Comparison of ENCODE assay signal across 13 mouse cellular contexts in the genomic region with DNA sequence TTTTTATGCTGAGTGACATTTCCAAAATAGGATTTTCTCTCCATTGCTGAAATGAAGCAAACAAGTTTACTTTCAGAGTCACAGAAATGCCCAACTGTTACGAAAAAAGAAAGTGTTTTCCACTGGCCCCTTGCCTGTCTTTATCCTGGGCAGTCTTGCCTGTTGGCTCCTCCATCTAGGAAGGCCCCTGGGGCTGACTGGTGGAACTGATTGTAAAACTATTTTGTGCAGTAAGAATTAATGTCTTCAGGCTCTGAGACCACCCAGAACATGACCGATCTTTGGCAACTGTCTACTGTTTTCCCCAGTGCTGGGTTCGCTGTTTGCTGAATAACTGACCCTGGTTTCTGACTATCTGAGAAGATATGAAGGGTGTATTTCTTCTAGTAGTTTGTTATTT. TPM values are rescaled to one million over a fixed set of nuclear protein-coding genes. Genes with fewer than 3 reads are reported as not detected.
DNase-seq lines count a peak whose midpoint lies in the region; ATAC-seq and TF ChIP-seq lines count a peak whose summit lies in the region.
"Had no signal": no experiment of that assay in that cellular context is flagged by ENCODE, and none has a peak within 500 bp of the region (broad histone marks: within the 10 kb centered on the region; RNA-seq: fewer than 3 reads in every experiment).

No protein-coding gene starts in this region.

- H3K9me3 ChIP-seq in kidney, embryonic 14.5 days (ENCODE audit: control insufficient read depth, low read length) = no peaks in the 10 kb centered on the region
- H3K9me3 ChIP-seq in midbrain, postnatal 0 days (ENCODE audit: low read length) = no peaks in the 10 kb centered on the region
- H3K9me3 ChIP-seq: embryonic facial prominence, embryonic 12.5 days; liver, embryonic 13.5 days had no signal

- H3K4me3 ChIP-seq in kidney, embryonic 14.5 days (ENCODE audit: low read length) = no peak overlapping the region
- no peak overlapping the region for H3K4me3 ChIP-seq in midbrain, postnatal 0 days (ENCODE audit: low read depth, low read length)
- no peak overlapping the region for H3K4me3 ChIP-seq in thymus, adult 2 months (ENCODE audit: control insufficient read depth, insufficient read depth, low read length)

- no peak overlapping the region for H3K9ac ChIP-seq in kidney, embryonic 14.5 days (ENCODE audit: low read depth, low read length)
- peak overlapping the region; percentile 97; the same call in 1 of the 2 replicates for H3K9ac ChIP-seq in midbrain, postnatal 0 days (replicated peaks; ENCODE audit: low read length, poor library complexity, severe bottlenecking)
- H3K9ac ChIP-seq: liver, embryonic 13.5 days had no signal

- WGBS in kidney, embryonic 14.5 days = 78% methylated on average over 3 of the region's 3 CpGs
- WGBS in midbrain, postnatal 0 days = 76% methylated on average over 3 of the region's 3 CpGs
- WGBS in thymus, adult 2 months = 93% methylated on average over 3 of the region's 3 CpGs

- H3K4me1 ChIP-seq in kidney, embryonic 14.5 days (ENCODE audit: control insufficient read depth, insufficient read depth, low read length) = no peaks in the 10 kb centered on the region
- H3K4me1 ChIP-seq in midbrain, postnatal 0 days (ENCODE audit: insufficient read depth, low read length) = no peaks in the 10 kb centered on the region
- peaks cover 8% of the 10 kb centered on the region for H3K4me1 ChIP-seq in thymus, adult 2 months (replicated peaks; ENCODE audit: control insufficient read depth, insufficient read depth, low read length)

- no peak overlapping the region for H3K27ac ChIP-seq in kidney, embryonic 14.5 days (ENCODE audit: low read depth, low read length)
- peak overlapping the region; percentile 97; the same call in 1 of the 2 replicates for H3K27ac ChIP-seq in midbrain, postnatal 0 days (ENCODE audit: low read depth, low read length)
- no peak overlapping the region for H3K27ac ChIP-seq in thymus, adult 2 months (ENCODE audit: control insufficient read depth, insufficient read depth, low read length)
- H3K27ac ChIP-seq: embryonic facial prominence, embryonic 12.5 days; liver, embryonic 13.5 days had no signal

- no peak for TF ChIP-seq CTCF in brain, embryonic 14.5 days (IDR thresholded peaks at IDR 0.05; ENCODE audit: borderline replicate concordance, extremely low read depth, insufficient read depth, insufficient read length)
- no peak for TF ChIP-seq CTCF in midbrain, postnatal 0 days (IDR thresholded peaks at IDR 0.05)
- TF ChIP-seq CTCF in thymus, adult 2 months (IDR thresholded peaks at IDR 0.05; ENCODE audit: borderline replicate concordance, control insufficient read depth, extremely low read depth, insufficient read depth, low read length, poor library complexity) = no peak

- no peak overlapping the region for H3K4me2 ChIP-seq in kidney, embryonic 14.5 days (replicated peaks; ENCODE audit: low read depth, low read length)
- no peak overlapping the region for H3K4me2 ChIP-seq in midbrain, postnatal 0 days (ENCODE audit: low read depth, low read length, poor library complexity, severe bottlenecking)

- no peak for TF ChIP-seq POLR2A in brain, embryonic 14.5 days (IDR thresholded peaks at IDR 0.05; ENCODE audit: borderline replicate concordance, extremely low read depth, insufficient read depth, insufficient read length, poor library complexity, severe bottlenecking)
- no peak for TF ChIP-seq POLR2A in thymus, adult 2 months (IDR thresholded peaks at IDR 0.05; ENCODE audit: control insufficient read depth, extremely low read depth, insufficient read depth, low read length, poor library complexity)

- H3K36me3 ChIP-seq in kidney, embryonic 14.5 days (ENCODE audit: control insufficient read depth, insufficient read depth, low read length) = no peaks in the 10 kb centered on the region
- H3K36me3 ChIP-seq in midbrain, postnatal 0 days (ENCODE audit: insufficient read depth, low read length) = no peaks in the 10 kb centered on the region
- H3K36me3 ChIP-seq in thymus, adult 2 months (ENCODE audit: control insufficient read depth, insufficient read depth, low read length) = no peaks in the 10 kb centered on the region
- H3K36me3 ChIP-seq: embryonic facial prominence, embryonic 12.5 days; liver, embryonic 13.5 days had no signal

- DNase-seq in adrenal gland, postnatal 14 days = peak; percentile 35
- DNase-seq in adrenal gland, adult 18-20 months (ENCODE audit: low spot score in 2 of 2) = no peak
- peak; percentile 9 for DNase-seq in kidney, adult 9 months
- peak; percentile 28 for DNase-seq in brain, embryonic 14.5 days (ENCODE audit: low read depth)
- peak; percentile 50 for DNase-seq in midbrain, postnatal 0 days (ENCODE audit: low spot score)
- no peak for DNase-seq in thymus, adult 2 months
- DNase-seq in urinary bladder, postnatal 4 days (ENCODE audit: low spot score in 2 of 2) = no peak
- DNase-seq: gastrocnemius, postnatal 14 days; liver, embryonic 13.5 days had no signal

- H3K27me3 ChIP-seq in kidney, embryonic 14.5 days (ENCODE audit: control insufficient read depth, insufficient read depth, low read length) = peaks cover 30% of the 10 kb centered on the region
- no peaks in the 10 kb centered on the region for H3K27me3 ChIP-seq in midbrain, postnatal 0 days (ENCODE audit: insufficient read depth, low read length)
- H3K27me3 ChIP-seq in thymus, adult 2 months (ENCODE audit: control insufficient read depth, insufficient read depth, low read length) = peaks cover 19% of the 10 kb centered on the region

- no peak for ATAC-seq in kidney, embryonic 14.5 days (ENCODE audit: low FRiP score, low TSS enrichment)
- ATAC-seq in midbrain, postnatal 0 days (ENCODE audit: low FRiP score) = no peak

RNA-seq across cellular contexts. Expression of gene Gnao1, which starts 0.5 kb away (rescaled TPM):
- total RNA-seq in adrenal gland, postnatal 14 days (2021) = 39.3 and 44.6 TPM in 2 replicates
- total RNA-seq in adrenal gland, adult 18-20 months (2021) = 10 to 100 TPM; 32.5 to 52.8 TPM
- 1.9 and 2.3 TPM in 2 replicates for polyA plus RNA-seq in kidney, embryonic 14.5 days (2014; fragmentation: Nextera tagmentation; extraction: Ambion mirVana)
- 323 and 443 TPM in 2 replicates for polyA plus RNA-seq in brain, embryonic 14.5 days (2012; rRNA removed)
- 363 and 375 TPM in 2 replicates for total RNA-seq in midbrain, postnatal 0 days (2014; rRNA removed)
- 301 and 312 TPM in 2 replicates for polyA plus RNA-seq in midbrain, postnatal 0 days (2015; fragmentation: Nextera tagmentation; extraction: Ambion mirVana)
- 2.3 and 2.5 TPM in 2 replicates for polyA plus RNA-seq in thymus, adult 2 months (2012; rRNA removed)
- total RNA-seq: common myeloid progenitor, adult 5-6 weeks; megakaryocyte-erythroid progenitor cell, adult 5-6 weeks had no signal

Comparison
In these comparisons a context has a peak if more than half of its experiments do, and no peak if none do; other contexts are left out.
1. DNase-seq: peak in adrenal gland, postnatal 14 days (single experiment), kidney, adult 9 months (single experiment), brain, embryonic 14.5 days (single experiment) and midbrain, postnatal 0 days (single experiment); none in adrenal gland, adult 18-20 months (0 of 2), thymus, adult 2 months (single experiment) and urinary bladder, postnatal 4 days (0 of 2).
2. RNA of gene Gnao1, which starts 0.5 kb away (polyA plus RNA-seq): 323 to 443 TPM in brain, embryonic 14.5 days and 301 to 312 TPM in midbrain, postnatal 0 days; 2.3 to 2.5 TPM in thymus, adult 2 months and 1.9 to 2.3 TPM in kidney, embryonic 14.5 days; every median in the first group is over 10 times any median in the second.